Mouse (Mus musculus) liver, embryonic 16.5 days (tissue): Measurements from ENCODE around the gene Cx3cl1. TPM values are rescaled to one million over a fixed set of nuclear protein-coding genes. Genes with fewer than 3 reads are reported as not detected.

ENCODE experiments used
- ATAC-seq: fragments of 200-750 bp; cut with Nextera tagmentation; 2 replicates; pipeline ENCODE4 v1.8.0; 2017; ENCODE audit warnings: low read depth, mild to moderate bottlenecking, moderate number of reproducible peaks, moderate library complexity
- H3K27ac ChIP-seq: fragments of 300-500 bp; sonication (generic); 2 replicates; pipeline ENCODE4 v1.5.1; 2014; ENCODE audit warnings: mild to moderate bottlenecking, low read length
- H3K27me3 ChIP-seq: fragments of 300-500 bp; sonication (generic); 2 replicates; pipeline ENCODE4 v1.6.1; 2014; ENCODE audit warnings: low read depth, low read length, mixed read lengths; ENCODE audit not compliant: control insufficient read depth, insufficient read depth
- H3K36me3 ChIP-seq: fragments of 300-500 bp; sonication (generic); 2 replicates; pipeline ENCODE4 v1.6.1; 2014; ENCODE audit warnings: mild to moderate bottlenecking; ENCODE audit not compliant: control insufficient read depth, insufficient read depth
- H3K4me1 ChIP-seq: fragments of 300-500 bp; sonication (generic); 2 replicates; pipeline ENCODE4 v1.6.1; 2014; ENCODE audit warnings: low read depth, low read length, mixed read lengths; ENCODE audit not compliant: control insufficient read depth
- H3K4me2 ChIP-seq: fragments of 300-500 bp; sonication (generic); 2 replicates; pipeline ENCODE4 v1.6.1; 2014; ENCODE audit warnings: low read depth, low read length, mixed read lengths
- H3K4me3 ChIP-seq: fragments of 300-500 bp; sonication (generic); 2 replicates; pipeline ENCODE4 v1.5.1; 2014; ENCODE audit warnings: low read depth, mild to moderate bottlenecking, low read length
- H3K9ac ChIP-seq: fragments of 300-500 bp; sonication (generic); 2 replicates; pipeline ENCODE4 v1.6.1; 2014; ENCODE audit warnings: low read depth, low read length
- H3K9me3 ChIP-seq: fragments of 300-500 bp; sonication (generic); replicated peaks from 2 replicates; pipeline ENCODE4 v1.6.1; 2016; ENCODE audit warnings: low read length; ENCODE audit not compliant: control insufficient read depth
- WGBS: fragments of 180-500 bp; shearing (Covaris S2); extraction: QIAGEN DNeasy Blood & Tissue Kit; methylation state at CpG from one replicate; pipeline ENCODE4 v1.1.7; 2014; ENCODE audit not compliant: insufficient replicate concordance; 5-methylcytosine and 5-hydroxymethylcytosine counted together
- polyA plus RNA-seq: library from polyadenylated mRNA; unstranded; fragments of >200 nt; fragmentation: Nextera tagmentation; extraction: Ambion mirVana; gene quantifications from 2 replicates; pipeline ENCODE4 v1.2.1, GENCODE M21; 2015

The Cx3cl1 gene
- polyA plus RNA-seq, 1 experiment from 2014 or later: 0.71 TPM

DNA sequence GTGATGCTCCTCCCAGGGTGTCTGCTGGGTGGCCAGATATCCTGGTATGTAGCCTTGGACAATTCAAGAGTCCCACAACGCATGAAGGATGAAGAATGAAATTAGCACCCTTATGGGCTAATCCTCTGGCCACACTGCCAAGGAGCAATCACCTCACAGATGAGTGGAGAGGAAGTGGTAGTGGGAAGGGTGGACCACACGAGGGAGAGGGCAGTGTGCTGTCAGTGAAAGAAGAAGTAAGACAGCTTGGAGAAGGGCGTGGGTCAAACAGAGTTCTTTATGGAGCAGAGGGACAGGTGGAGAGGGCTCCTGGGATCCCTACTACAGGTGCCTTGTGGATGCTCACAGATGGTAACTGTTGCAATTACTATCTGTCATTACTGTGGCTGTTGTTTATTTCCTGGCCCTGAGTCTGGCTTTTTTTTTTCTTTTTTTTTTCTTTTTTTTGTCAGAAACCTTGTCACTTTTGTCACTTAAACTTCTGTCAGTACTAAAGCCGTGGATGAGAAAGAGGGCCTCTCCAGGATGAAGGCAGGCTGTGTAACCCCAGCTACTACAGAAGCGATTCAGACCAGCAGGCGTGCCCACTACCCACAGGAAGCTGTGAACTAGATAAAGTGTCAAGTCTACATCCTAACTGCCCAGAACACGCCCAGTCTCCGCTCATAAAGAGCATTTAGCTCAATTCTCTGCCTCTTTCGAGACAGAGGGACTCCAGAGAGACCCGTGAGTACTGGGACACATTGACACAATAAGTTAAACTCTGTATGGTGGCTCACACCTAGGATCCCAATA is 32.9 kb downstream of the Cx3cl1 start:
- Histone ChIP-seq H3K4me3 (no peak overlapping the region), H3K4me1 (peaks cover 5% of the 10 kb centered on the region), H3K9ac (no peak overlapping the region), H3K4me2 (no peak overlapping the region), H3K9me3 (no peaks in the 10 kb centered on the region), H3K27ac (no peak overlapping the region), H3K27me3 (peaks cover 14% of the 10 kb centered on the region), H3K36me3 (no peaks in the 10 kb centered on the region)
- ATAC-seq: no peak
- WGBS: 10% methylated on average over 10 of the region's 10 CpGs

DNA sequence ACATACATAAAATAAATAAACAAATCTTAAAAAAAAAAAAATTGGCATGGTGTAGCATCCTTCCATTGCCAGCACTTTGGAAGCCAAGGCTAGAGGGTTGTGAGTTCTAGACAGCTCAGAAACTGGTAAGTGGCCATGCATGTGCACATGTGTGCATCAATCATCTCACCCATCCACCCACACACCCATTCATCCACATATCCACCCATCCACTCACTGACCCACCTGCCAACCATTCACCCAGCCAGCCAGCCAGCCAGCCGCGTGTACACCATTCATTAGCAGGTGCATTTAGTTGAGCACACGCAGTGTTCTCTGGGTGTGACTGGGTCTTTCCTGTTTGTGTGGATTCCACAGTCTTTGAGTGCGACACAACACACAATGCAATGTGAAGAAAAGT is 34.0 kb downstream of the Cx3cl1 start:
- ATAC-seq: no peak
- no peaks in the 10 kb centered on the region for H3K9me3 ChIP-seq
- H3K27me3 ChIP-seq: peaks cover 13% of the 10 kb centered on the region
- no peak overlapping the region for H3K4me2 ChIP-seq
- H3K36me3 ChIP-seq: no peaks in the 10 kb centered on the region
- H3K4me1 ChIP-seq: peaks cover 5% of the 10 kb centered on the region
- H3K4me3 ChIP-seq: no peak overlapping the region
- 71% methylated on average over 4 of the region's 4 CpGs for WGBS
- no peak overlapping the region for H3K27ac ChIP-seq
- no peak overlapping the region for H3K9ac ChIP-seq

DNA sequence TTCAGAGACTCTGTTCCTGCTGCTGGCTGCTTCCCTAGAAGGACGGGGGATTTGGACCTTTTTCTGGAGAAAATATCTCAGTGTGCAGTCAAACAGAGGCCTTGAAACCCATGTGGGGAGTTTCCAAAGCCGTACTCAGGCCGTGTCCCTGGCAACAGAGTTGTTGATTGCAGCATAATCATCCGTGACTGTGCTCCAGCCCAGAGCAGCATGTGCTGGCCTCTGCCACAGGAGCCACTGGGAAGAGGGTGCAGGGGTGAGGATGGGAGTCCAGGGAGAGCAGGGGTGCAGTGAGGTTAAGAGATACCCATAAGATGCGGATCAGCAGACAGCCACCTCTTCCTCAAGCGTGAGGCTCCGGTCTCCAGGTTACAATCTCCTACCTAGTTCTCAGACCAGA is 35.7 kb downstream of the Cx3cl1 start:
- WGBS: 58% methylated on average over 7 of the region's 7 CpGs
- no peak for ATAC-seq
- H3K9me3 ChIP-seq: no peaks in the 10 kb centered on the region

DNA sequence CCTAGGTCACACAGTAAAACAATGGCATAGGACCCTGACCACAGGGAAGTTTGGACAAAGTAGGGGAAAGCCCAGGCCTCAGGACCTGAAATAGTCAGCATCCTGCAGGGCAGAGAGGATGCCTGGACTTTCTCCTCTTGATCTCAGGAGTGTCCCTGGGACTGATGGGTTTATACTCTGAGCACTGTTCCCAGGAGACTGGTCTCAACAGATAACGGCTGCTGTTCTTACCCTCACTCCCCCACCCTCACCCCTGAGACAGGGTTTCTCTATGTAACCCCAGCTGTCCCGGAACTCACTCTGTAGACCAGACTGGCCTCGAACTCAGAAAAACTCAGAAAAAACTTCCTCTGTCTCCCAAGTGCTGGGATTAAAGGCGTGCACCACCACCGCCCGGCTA is 36.6 kb downstream of the Cx3cl1 start:
- Histone ChIP-seq H3K27me3 (peaks cover 8% of the 10 kb centered on the region), H3K4me2 (no peak overlapping the region), H3K9me3 (no peaks in the 10 kb centered on the region), H3K4me1 (peaks cover 5% of the 10 kb centered on the region), H3K36me3 (no peaks in the 10 kb centered on the region), H3K4me3 (no peak overlapping the region), H3K27ac (no peak overlapping the region), H3K9ac (no peak overlapping the region)
- ATAC-seq: no peak
- WGBS: 49% methylated on average over 6 of the region's 6 CpGs

More for the DNA sequence above, 35.7 kb downstream of the Cx3cl1 start:
- Histone ChIP-seq H3K4me3 (no peak overlapping the region), H3K4me2 (no peak overlapping the region), H3K9ac (no peak overlapping the region), H3K36me3 (no peaks in the 10 kb centered on the region), H3K27me3 (peaks cover 8% of the 10 kb centered on the region), H3K4me1 (peaks cover 5% of the 10 kb centered on the region), H3K27ac (no peak overlapping the region)

DNA sequence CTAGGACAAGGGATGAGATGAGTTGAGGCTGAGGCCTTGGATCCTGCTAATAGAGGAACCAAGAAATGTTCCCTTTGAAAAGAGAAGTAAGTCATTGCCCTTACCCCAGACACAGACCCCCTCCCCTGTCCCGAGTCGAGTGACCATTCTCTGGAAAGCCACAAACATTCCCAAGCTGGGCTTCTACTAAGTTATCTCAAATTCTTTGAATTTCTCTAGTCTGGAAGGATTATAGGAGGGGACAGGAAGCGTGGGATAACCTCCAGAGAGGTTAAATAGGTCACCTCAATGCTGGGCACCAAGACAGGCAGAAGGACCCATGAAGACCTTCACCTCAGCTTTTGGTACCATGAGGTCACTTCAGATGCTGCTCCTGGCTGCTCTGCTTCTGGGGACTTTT is 38.3 kb downstream of the Cx3cl1 start, which contains the start of gene Ccl17:
TSS of gene Ccl17 (plus strand) at position 301 of the 400 bp plus-strand sequence.
- Histone ChIP-seq H3K4me3 (no peak within 1 kb of the TSS), H3K27me3 (no peaks in the 10 kb centered on the region), H3K9me3 (no peaks in the 10 kb centered on the region), H3K4me2 (no peak within 1 kb of the TSS), H3K27ac (no peak within 1 kb of the TSS), H3K36me3 (no peaks in the 10 kb centered on the region), H3K9ac (no peak within 1 kb of the TSS), H3K4me1 (peaks cover under 1% of the 10 kb centered on the region)
- WGBS: 33% methylated on average over 3 of the region's 3 CpGs
- ATAC-seq: no peak

DNA sequence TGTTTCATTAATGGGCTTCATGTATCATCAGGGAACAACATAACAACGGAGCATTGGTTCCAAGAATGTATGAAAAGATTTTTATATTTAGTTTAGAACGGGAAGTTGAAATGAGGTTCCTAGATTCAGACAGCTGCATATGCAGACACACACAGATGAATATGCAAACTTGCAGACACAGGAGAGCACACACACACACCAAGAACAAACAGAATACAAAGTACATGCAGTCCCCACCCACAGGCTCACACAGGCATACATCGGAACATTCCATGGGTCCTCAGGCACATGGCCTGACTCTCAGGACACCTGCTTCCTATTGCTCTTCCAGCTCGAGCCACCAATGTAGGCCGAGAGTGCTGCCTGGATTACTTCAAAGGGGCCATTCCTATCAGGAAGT is 39.0 kb downstream of the Cx3cl1 start:
- no peak overlapping the region for H3K9ac ChIP-seq
- WGBS: 65% methylated on average over 5 of the region's 5 CpGs
- no peaks in the 10 kb centered on the region; the same call in 1 of the 2 replicates for H3K4me1 ChIP-seq
- H3K27me3 ChIP-seq: no peaks in the 10 kb centered on the region
- H3K27ac ChIP-seq: no peak overlapping the region
- H3K36me3 ChIP-seq: no peaks in the 10 kb centered on the region
- no peak overlapping the region for H3K4me3 ChIP-seq
- H3K9me3 ChIP-seq: no peaks in the 10 kb centered on the region
- no peak overlapping the region for H3K4me2 ChIP-seq
- ATAC-seq: no peak

DNA sequence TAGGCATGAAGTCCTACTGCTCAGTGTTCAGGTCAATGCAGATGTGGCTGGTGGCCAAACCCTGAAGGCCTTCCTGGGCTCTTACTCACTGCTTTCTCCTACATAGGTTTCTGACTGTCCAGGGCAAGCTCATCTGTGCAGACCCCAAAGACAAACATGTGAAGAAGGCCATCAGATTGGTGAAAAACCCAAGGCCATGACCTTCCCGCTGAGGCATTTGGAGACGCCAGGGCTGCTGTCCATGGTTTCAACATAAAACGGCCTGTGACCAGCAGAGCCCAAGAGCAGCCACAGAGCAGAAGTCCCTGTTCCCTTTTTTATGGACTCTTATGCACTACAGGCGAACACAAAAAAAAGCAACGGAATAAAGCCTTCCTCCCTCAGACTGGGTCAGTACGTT is 39.8 kb downstream of the Cx3cl1 start:
- Histone ChIP-seq H3K9me3 (no peaks in the 10 kb centered on the region), H3K9ac (no peak overlapping the region), H3K27ac (no peak overlapping the region), H3K27me3 (no peaks in the 10 kb centered on the region), H3K4me3 (no peak overlapping the region), H3K4me2 (no peak overlapping the region), H3K36me3 (no peaks in the 10 kb centered on the region), H3K4me1 (no peaks in the 10 kb centered on the region; the same call in 1 of the 2 replicates)
- ATAC-seq: no peak
- WGBS: 42% methylated on average over 6 of the region's 6 CpGs

DNA sequence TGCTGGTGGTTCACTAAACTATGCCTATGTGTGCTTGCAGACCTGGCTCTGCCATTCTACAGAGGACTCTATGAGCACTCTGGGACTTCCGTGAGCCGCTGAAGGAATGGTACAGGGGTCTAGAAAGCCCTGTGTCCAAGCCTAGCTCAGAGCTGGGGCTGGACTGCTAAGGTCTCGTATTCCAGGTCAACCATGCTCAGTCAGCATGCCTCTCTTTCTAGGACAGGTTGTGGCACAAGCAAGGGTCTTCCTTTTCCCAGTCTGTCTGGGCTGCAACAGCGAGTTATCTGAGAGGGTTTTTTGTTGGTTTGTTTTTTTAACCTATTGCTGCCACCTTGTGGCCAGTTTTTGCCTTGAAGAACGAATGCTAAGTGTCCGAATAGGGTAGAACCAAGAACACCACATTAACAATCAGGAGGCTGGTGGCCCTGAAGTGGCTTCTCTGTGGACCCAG is 40.9 kb downstream of the Cx3cl1 start:
- no peak overlapping the region for H3K27ac ChIP-seq
- 32% methylated on average over 6 of the region's 6 CpGs for WGBS
- H3K4me1 ChIP-seq: no peaks in the 10 kb centered on the region; the same call in 1 of the 2 replicates
- no peak overlapping the region for H3K4me2 ChIP-seq
- no peak overlapping the region for H3K9ac ChIP-seq
- H3K36me3 ChIP-seq: no peaks in the 10 kb centered on the region
- ATAC-seq: peak; percentile 47
- H3K4me3 ChIP-seq: no peak overlapping the region
- H3K27me3 ChIP-seq: no peaks in the 10 kb centered on the region
- H3K9me3 ChIP-seq: no peaks in the 10 kb centered on the region

DNA sequence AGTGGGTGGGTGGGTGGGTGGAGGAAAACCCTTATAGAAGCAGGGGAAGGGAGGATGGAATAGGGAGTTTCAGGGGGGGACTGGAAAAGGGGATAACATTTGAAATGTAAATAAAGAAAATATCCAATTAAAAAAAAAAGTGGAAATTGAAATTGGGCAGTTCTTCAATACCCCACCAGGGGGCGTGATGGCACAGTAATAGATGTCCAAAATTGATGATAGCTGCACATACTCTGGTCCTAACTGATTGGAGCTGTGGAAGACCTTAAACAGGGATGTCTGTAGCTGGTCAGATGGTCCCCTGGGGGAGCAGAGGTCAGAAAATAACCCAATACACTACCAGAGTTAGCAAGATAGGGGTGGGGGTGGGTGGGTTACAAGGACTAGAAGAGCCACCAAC is 42.7 kb downstream of the Cx3cl1 start:
- Histone ChIP-seq H3K36me3 (no peaks in the 10 kb centered on the region), H3K4me2 (no peak overlapping the region), H3K9me3 (no peaks in the 10 kb centered on the region), H3K27me3 (no peaks in the 10 kb centered on the region), H3K27ac (no peak overlapping the region), H3K4me3 (no peak overlapping the region), H3K9ac (no peak overlapping the region), H3K4me1 (no peaks in the 10 kb centered on the region; the same call in 1 of the 2 replicates)
- no peak for ATAC-seq
- 0% methylated on average over 1 of the region's 1 CpGs for WGBS
